Mouse (Mus musculus) hindbrain, embryonic 14.5 days (tissue): ENCODE measurements around the gene Gm7075. TPM values are rescaled to one million over a fixed set of nuclear protein-coding genes. Genes with fewer than 3 reads are reported as not detected.
A peak's percentile ranks its signal among the peaks of the same experiment; 100 is the strongest.
"Not testable (repeated sequence)": the region's sequence is repeated elsewhere in the genome, so short reads cannot be mapped to it uniquely, and the experiment has no call there.

Source experiments
- ATAC-seq: fragments of 200-750 bp; cut with Nextera tagmentation; 2 replicates; pipeline ENCODE4 v1.8.0; 2017; ENCODE audit warnings: moderate number of reproducible peaks, mild to moderate bottlenecking, moderate TSS enrichment, moderate library complexity; ENCODE audit not compliant: low FRiP score
- DNase-seq: peaks from one replicate; pipeline ENCODE4 v3.0.0-alpha.2; 2015; ENCODE audit warnings: low spot score
- H3K27ac ChIP-seq: fragments of 300-500 bp; sonication (generic); 2 replicates; pipeline ENCODE4 v1.5.1; 2014; ENCODE audit warnings: mild to moderate bottlenecking, moderate library complexity
- H3K27me3 ChIP-seq: fragments of 300-500 bp; sonication (generic); 2 replicates; pipeline ENCODE4 v1.6.1; 2014; ENCODE audit warnings: mild to moderate bottlenecking, low read length, mixed read lengths; ENCODE audit not compliant: control insufficient read depth, insufficient read depth
- H3K36me3 ChIP-seq: fragments of 300-500 bp; sonication (generic); replicated peaks from 2 replicates; pipeline ENCODE4 v1.6.1; 2014; ENCODE audit not compliant: control insufficient read depth, insufficient read depth
- H3K4me1 ChIP-seq: fragments of 300-500 bp; sonication (generic); replicated peaks from 2 replicates; pipeline ENCODE4 v1.6.1; 2014; ENCODE audit warnings: antibody characterized with exemption, low read length, mixed read lengths; ENCODE audit not compliant: control insufficient read depth, insufficient read depth
- H3K4me2 ChIP-seq: fragments of 300-500 bp; sonication (generic); replicated peaks from 2 replicates; pipeline ENCODE4 v1.6.1; 2014; ENCODE audit warnings: mild to moderate bottlenecking, moderate library complexity
- H3K4me3 ChIP-seq: fragments of 300-500 bp; sonication (generic); replicated peaks from 2 replicates; pipeline ENCODE4 v1.5.1; 2014; ENCODE audit warnings: mild to moderate bottlenecking, low read length
- H3K9ac ChIP-seq: fragments of 300-500 bp; sonication (generic); 2 replicates; pipeline ENCODE4 v1.6.1; 2014
- H3K9me3 ChIP-seq: fragments of 300-500 bp; sonication (generic); 2 replicates; pipeline ENCODE4 v1.6.1; 2016; ENCODE audit warnings: low read length; ENCODE audit not compliant: control insufficient read depth
- WGBS: fragments of 180-500 bp; shearing (Covaris S2); extraction: QIAGEN DNeasy Blood & Tissue Kit; methylation state at CpG from one replicate; pipeline ENCODE4 v1.1.7; 2014; 5-methylcytosine and 5-hydroxymethylcytosine counted together
- polyA plus RNA-seq: library from polyadenylated mRNA; unstranded; fragments of >200 nt; fragmentation: Nextera tagmentation; extraction: Ambion mirVana; gene quantifications from 2 replicates; pipeline ENCODE4 v1.2.1, GENCODE M21; 2014

The Gm7075 gene
- polyA plus RNA-seq, 1 experiment from 2014 or later: not detected

DNA sequence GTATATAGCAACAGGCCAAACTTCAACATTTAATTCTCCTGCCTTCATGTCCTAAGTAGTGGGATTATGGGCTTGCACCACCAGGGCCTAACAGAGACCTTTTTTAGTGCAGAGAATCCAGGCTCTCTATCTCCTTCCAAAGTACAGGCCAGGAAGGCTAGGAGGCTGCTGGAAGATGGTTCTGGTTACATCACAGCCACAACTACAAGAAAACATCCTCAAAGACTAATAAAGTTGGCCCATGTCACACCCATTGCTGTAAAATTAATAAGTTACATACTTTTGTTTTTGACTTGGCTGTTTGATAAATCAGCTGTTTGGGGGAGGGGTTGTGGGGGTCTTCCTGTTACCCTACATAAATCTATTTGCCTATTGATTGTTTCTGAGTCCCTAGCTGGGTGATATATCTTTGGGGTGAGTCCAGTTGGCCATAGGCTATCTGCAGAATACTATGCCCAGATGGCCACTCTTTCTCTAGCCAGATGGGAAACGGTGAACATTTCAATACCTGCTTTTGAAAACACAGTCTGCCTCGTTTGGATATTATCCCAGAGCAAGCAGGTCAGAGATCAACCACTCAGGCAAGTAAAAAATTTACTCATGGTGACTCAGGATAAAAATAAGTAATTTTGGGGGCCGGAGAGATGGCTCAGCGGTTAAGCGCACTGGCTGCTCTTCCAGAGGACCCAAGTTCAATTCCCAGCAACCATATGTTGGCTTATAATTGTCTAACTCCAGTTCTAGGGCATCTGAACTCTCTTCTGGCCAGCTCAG lies 18.7 kb downstream of the Gm7075 start:
- 87% methylated on average over 5 of the region's 5 CpGs for WGBS
- no peaks in the 10 kb centered on the region for H3K9me3 ChIP-seq
- no peak overlapping the region for H3K4me2 ChIP-seq
- DNase-seq (no peak), ATAC-seq (no peak)
- no peaks in the 10 kb centered on the region for H3K36me3 ChIP-seq
- no peaks in the 10 kb centered on the region for H3K4me1 ChIP-seq
- no peak overlapping the region for H3K9ac ChIP-seq
- H3K27ac ChIP-seq: no peak overlapping the region
- H3K27me3 ChIP-seq: no peaks in the 10 kb centered on the region
- H3K4me3 ChIP-seq: no peak overlapping the region

GRCm38 (mm10) chr10:63396963-63397362 lies 24.6 kb downstream of the Gm7075 start:
- no peak overlapping the region for H3K4me2 ChIP-seq
- 94% methylated on average over 10 of the region's 10 CpGs for WGBS
- no peak for ATAC-seq

DNA sequence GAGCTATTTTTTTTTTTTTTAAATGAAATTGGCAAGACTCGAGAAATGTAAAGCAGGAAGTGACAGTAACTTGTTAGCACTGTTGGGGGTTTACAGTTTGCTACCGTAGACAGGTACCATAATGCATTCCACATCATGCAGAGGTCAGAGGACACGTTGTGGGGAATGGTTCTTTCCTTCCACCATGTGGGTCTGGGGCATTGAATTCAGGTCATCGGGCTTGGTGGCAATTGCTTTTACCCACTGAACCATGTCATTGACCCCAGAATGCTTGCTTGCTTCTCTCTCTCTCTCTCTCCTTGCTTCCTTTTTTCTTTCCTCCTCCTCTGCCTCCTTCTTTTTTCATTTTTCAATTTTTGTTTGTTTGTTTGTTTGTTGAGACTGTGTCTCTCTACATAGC lies 32.6 kb downstream of the Gm7075 start:
- no peak for ATAC-seq
- no peak overlapping the region for H3K9ac ChIP-seq
- H3K9me3 ChIP-seq: no peaks in the 10 kb centered on the region
- no peak overlapping the region for H3K4me2 ChIP-seq
- H3K36me3 ChIP-seq: no peaks in the 10 kb centered on the region
- WGBS: 40% methylated on average over 4 of the region's 4 CpGs
- no peak for DNase-seq
- no peak overlapping the region for H3K4me3 ChIP-seq
- H3K27me3 ChIP-seq: no peaks in the 10 kb centered on the region
- no peaks in the 10 kb centered on the region for H3K4me1 ChIP-seq
- H3K27ac ChIP-seq: no peak overlapping the region

More at GRCm38 (mm10) chr10:63396963-63397362, 24.6 kb downstream of the Gm7075 start:
- no peak for DNase-seq
- Histone ChIP-seq H3K4me3 (no peak overlapping the region), H3K9ac (no peak overlapping the region), H3K27me3 (no peaks in the 10 kb centered on the region), H3K36me3 (no peaks in the 10 kb centered on the region), H3K9me3 (no peaks in the 10 kb centered on the region), H3K27ac (no peak overlapping the region), H3K4me1 (no peaks in the 10 kb centered on the region)

DNA sequence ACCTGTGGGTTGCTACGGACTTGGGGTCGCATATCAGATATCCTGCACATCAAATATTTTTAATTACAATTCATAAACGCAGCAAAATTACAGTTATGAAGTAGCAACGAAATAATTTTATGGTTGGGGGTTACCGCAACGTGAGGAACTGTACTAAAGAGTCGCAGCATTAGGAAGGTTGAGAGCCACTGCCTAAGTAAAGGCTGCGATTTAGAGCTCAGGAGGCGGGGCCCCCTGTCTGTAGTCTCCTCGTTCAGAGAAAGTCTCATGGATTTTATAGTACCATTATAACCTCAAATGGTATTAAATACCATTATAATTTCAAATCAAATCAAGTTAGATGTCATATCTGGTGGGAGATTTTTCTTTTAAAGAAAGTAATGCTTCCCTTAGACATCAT lies 34.6 kb downstream of the Gm7075 start:
- Histone ChIP-seq H3K9me3 (no peaks in the 10 kb centered on the region), H3K4me2 (peak overlapping the region; percentile 73), H3K36me3 (no peaks in the 10 kb centered on the region), H3K4me1 (0 out of 2 replicates have a peak, but pooled peaks cover under 1% of the 10 kb centered on the region), H3K27ac (no peak overlapping the region), H3K9ac (peak overlapping the region; percentile 56), H3K4me3 (peak overlapping the region; percentile 49), H3K27me3 (no peaks in the 10 kb centered on the region)
- ATAC-seq: no peak
- 4% methylated on average over 10 of the region's 10 CpGs for WGBS
- DNase-seq: peak; percentile 32

DNA sequence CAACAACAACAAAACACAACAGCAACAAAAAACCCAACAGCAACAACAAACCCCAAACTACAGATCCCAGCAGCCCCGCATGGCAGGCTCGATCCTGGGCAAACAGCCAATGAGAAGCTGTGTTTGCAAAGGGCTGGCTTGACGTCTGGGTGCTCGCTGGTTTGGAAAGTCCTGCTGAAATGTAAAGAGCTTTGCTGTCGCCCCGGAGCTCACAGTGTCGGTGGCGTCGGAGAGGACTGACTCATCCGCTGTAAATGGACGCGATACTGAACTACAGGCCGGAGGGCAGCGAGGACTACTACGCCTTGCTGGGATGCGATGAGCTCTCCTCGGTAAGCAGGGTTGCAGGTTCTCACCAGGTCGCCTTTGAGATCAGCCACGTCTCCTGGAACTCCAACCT lies 35.1 kb downstream of the Gm7075 start:
- peak; percentile 88 for DNase-seq
- 0% methylated on average over 19 of the region's 19 CpGs for WGBS

GRCm38 (mm10) chr10:63385897-63386296 lies 35.7 kb downstream of the Gm7075 start:
- H3K36me3 ChIP-seq, H3K4me1 ChIP-seq, H3K9ac ChIP-seq, H3K27me3 ChIP-seq, DNase-seq, H3K9me3 ChIP-seq, ATAC-seq: not testable (repeated sequence)
- peak overlapping the region; percentile 49 for H3K4me3 ChIP-seq
- peak overlapping the region; percentile 73 for H3K4me2 ChIP-seq
- 34% methylated on average over 5 of the region's 5 CpGs for WGBS
- 0 out of 2 replicates have a peak overlapping the region, but pooled peaks have one; percentile 39 for H3K27ac ChIP-seq

More for the DNA sequence above, 35.1 kb downstream of the Gm7075 start:
- peak; percentile 80 for ATAC-seq
- Histone ChIP-seq H3K4me3 (peak overlapping the region; percentile 49), H3K9ac (peak overlapping the region; percentile 56), H3K9me3 (no peaks in the 10 kb centered on the region), H3K4me1 (peaks cover 6% of the 10 kb centered on the region), H3K27me3 (no peaks in the 10 kb centered on the region; the same call in 1 of the 2 replicates), H3K4me2 (peak overlapping the region; percentile 73), H3K36me3 (no peaks in the 10 kb centered on the region), H3K27ac (peak overlapping the region; percentile 39; the same call in 1 of the 2 replicates)

DNA sequence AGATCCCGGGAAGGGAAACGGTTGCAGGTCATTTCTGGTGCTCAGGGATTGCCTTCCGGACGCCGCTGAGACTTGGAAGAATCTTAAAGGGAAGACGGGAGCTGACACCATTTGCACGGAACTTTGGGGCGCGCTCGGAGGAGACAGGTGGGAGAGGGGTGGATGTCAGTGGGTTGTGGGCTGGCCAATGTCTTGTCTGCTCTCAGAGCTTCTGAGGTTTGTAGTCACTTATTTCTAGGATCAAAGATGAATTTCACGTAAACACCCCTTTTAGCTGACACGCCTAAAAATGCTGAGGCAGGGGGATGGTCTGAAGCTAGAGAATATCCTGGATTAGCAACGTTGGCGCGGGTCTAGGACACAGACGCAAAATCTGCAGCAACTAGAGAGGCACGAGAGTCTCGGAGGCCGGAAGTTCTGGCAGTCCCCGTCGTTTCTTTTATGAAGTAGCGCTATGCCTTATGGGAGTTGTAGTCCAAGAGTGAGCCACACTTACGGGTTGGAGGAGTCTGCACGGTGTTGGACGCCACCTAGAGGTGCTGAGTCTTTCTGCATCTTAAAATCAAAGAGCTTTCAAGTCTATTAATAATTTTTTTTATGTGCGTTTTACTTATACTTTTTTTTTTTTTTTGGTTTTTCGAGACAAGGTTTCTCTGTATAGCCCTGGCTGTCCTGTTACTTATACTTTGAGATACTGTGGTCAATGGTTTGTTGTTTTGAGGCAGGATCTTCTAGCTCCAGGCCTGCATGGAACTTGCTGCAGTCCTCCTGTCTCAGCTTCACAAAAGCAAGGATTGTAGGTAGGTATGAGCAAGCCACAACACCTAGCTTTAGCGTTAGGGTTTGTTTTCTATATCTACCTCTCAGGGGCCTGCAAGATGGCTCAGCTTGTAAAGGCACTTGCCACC lies 39.0 kb downstream of the Gm7075 start, which contains the start of gene Dnajc12:
TSS of gene Dnajc12 (plus strand) at position 72 of the 908 bp plus-strand sequence.
- peaks cover 8% of the 10 kb centered on the region for H3K4me1 ChIP-seq
- peak; percentile 95 for ATAC-seq
- peak within 1 kb of the TSS; percentile 51 for H3K4me3 ChIP-seq

DNA sequence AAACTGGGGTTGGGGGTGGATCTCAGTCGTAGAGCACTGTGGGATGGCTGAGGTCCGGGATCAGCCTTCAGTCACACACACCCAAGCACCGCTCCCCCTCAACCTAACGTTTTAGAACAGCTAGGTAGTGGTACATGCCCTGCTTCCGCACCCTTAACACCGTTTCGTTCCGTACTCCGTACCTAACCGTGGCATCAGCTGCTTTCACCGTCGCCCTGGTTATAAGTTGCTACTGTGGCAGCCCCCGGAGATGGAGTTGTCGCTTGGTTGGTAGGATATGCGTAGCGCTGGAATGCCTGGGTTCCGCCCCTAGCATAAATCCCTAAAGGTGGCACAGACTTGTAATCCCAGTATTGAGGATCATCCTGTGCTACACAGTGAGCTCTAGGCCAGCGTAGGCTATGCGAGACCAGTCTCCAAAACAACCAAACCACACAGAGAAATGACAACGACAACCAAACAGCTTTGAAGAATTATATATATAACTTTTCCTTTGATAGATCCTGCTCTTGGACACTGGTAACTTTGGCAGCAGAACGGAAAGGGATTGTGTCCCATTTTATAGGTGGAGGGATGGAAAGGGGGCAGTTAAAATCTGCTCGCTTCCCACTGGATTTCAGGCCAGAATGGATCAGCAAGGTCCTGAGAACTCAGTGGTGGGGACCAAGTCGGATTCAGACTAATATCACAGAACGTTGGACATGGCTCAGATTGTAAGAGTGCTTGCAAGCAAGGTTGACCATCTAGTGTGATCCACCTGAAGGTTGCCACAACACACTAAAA lies 39.9 kb downstream of the Gm7075 start, which contains the start of gene Sirt1:
TSS of gene Sirt1 (minus strand) at position 207 of the 783 bp plus-strand sequence.
- H3K36me3 ChIP-seq: no peaks in the 10 kb centered on the region
- H3K4me2 ChIP-seq: peak within 1 kb of the TSS; percentile 81
- H3K9ac ChIP-seq: peak within 1 kb of the TSS; percentile 72
- H3K9me3 ChIP-seq: no peaks in the 10 kb centered on the region
- peak within 1 kb of the TSS; percentile 51 for H3K4me3 ChIP-seq
- H3K4me1 ChIP-seq: peaks cover 8% of the 10 kb centered on the region
- no peak for DNase-seq
- peaks cover 9% of the 10 kb centered on the region for H3K27me3 ChIP-seq
- WGBS: 5% methylated on average over 24 of the region's 24 CpGs
- ATAC-seq: no peak
- peak within 1 kb of the TSS; percentile 48; the same call in 1 of the 2 replicates for H3K27ac ChIP-seq

More for the DNA sequence above, 39.0 kb downstream of the Gm7075 start, which contains the start of gene Dnajc12:
- DNase-seq: peak; percentile 97
- under 1% methylated on average over 28 of the region's 28 CpGs for WGBS
- Histone ChIP-seq H3K9me3 (no peaks in the 10 kb centered on the region), H3K27ac (peak within 1 kb of the TSS; percentile 48; the same call in 1 of the 2 replicates), H3K4me2 (peak within 1 kb of the TSS; percentile 81), H3K36me3 (no peaks in the 10 kb centered on the region), H3K9ac (peak within 1 kb of the TSS; percentile 72), H3K27me3 (peaks cover 9% of the 10 kb centered on the region)
